Mouse (Mus musculus) induced T-regulatory cell, adult 2 months (primary cell): Measurements from ENCODE around the gene Lmod1.

Source experiments
- DNase-seq: peaks from one replicate; pipeline ENCODE4 v3.0.0-alpha.2; 2012; ENCODE audit warnings: low read depth

The Lmod1 gene

GRCm38 (mm10) chr1:135324571-135324970, at the start of gene Lmod1:
Lmod1 (plus strand) TSS chr1:135324807.
- DNase-seq: no peak

DNA sequence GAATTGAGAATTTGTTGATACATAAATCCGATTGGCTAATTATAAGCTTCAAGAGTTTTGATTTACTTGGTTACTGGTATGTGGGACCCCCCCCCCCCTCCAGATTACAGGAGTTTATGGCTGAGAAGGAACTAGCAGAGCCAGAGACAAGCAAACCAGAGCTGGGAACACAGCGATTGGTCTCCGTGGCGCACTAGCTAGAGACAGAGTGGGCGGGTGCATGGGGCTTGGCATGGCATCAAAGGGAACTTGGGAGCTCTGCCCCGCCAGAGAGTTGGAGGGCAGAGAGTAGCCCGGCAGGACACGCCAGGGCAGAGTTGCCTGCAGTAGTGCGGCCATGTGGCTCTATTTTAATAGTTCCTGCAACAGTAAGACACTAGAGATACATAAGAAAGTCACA, 44.0 kb upstream of the Lmod1 start:
- no peak for DNase-seq

- DNase-seq: no peak
Measured at GRCm38 (mm10) chr1:135281841-135282240, 42.8 kb upstream of the Lmod1 start.

DNA sequence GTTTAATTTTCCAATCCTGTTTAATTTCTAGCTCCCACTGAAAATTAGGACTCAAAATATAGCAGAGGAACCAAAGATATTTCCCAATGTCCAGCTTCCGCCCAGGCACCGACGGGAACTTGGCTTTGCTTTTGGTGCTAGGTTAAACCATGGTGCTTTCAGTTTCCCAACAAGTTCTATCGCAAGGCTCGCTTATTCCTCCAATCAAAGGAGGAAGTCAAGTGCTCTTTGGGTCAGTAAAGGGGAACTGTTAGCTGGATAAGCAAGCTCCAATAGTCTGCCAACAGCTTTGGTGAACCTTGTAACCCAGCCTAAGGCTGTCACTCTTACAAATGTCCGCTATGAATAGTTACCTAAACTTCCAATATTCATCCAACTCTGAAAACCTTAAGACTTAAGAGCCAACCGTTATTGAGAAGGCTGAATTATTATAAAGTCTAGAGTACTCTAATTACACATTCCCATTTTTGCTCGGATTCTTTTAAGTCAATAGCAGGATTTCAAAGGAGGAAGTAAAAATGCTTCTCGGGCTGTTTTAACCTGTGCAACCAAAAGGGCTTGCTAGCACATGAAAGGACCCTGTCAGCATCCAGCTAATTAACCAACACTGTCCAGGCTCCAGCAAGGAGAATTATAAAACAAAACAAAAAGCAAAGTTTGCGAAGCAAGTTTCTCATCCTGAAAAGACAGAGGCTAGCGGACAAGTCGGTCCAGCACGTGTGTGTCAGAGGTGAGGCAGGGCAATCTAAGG, 41.9 kb upstream of the Lmod1 start:
- peak; percentile 55 for DNase-seq

DNA sequence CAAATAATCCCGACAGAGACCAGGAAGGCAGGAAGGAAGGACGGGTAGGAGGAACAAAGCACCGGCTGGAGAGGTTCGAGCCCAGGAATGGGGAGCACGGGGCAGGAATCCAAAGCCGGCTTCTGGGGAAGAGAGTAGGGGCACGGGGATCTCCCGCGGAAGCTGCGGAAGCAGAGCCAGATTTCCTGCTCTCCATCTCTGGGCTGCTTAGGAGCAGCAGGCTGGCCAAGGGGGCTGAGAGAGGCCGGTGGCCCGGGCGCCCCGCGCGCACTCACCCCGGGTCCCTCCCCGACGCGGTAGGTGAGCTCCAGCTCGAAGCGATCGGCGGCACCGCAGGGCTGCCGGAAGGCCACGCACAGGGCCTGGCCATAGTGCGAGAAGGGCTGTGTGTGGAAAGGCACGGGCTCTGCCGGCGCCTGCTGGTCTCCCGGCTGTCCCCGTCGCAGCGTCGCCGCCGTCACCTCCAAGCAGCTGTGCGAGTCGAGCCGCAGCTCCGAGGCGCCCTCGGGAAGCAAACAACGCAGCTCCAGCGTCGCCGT, 41.3 kb upstream of the Lmod1 start:
- DNase-seq: no peak

- peak; percentile 80 for DNase-seq
Measured at GRCm38 (mm10) chr1:135283826-135284291, 40.7 kb upstream of the Lmod1 start, which contains the start of gene Rnpep. Rnpep (minus strand) TSS chr1:135284084.

GRCm38 (mm10) chr1:135286311-135286710, 38.3 kb upstream of the Lmod1 start:
- no peak for DNase-seq

DNA sequence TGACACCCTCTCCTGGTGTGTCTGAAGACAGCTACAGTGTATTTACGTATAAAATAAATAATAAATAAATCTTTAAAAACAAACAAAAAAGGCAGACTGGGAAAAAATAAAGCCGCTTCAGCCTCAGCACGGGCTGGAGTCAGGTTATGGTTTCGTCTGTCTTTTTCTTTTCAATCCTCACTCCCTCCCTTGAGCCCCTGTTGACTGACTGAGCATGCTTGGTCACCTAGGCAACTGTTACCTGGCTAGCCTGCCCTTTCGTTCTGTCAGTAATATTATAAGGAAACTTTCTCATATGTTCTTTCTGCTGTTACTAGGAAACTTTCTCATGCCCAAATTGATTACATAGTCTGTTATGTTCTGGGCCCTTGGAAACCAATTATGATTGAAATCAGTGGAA, 33.7 kb upstream of the Lmod1 start:
- no peak for DNase-seq

GRCm38 (mm10) chr1:135311356-135311755, 13.3 kb upstream of the Lmod1 start:
- peak; percentile 6 for DNase-seq

DNA sequence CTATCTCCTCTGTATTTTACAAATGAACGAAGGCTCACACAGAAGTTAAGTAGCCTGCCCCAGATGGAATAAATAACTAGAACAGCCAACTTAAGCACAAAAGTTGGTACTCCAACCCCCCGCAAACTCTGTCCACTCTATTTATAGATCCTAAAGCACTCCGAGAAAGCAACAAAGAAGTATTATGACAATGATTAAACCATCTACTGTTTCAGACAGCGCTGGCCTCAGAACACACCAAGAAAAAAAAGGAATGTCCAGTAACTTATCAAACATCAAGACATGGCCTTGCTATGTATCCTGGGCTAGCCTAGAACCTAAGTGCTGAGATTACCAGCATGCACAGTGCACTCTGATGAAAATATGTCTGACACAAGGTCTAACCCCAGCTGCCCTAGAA, 12.4 kb upstream of the Lmod1 start:
- DNase-seq: no peak

DNA sequence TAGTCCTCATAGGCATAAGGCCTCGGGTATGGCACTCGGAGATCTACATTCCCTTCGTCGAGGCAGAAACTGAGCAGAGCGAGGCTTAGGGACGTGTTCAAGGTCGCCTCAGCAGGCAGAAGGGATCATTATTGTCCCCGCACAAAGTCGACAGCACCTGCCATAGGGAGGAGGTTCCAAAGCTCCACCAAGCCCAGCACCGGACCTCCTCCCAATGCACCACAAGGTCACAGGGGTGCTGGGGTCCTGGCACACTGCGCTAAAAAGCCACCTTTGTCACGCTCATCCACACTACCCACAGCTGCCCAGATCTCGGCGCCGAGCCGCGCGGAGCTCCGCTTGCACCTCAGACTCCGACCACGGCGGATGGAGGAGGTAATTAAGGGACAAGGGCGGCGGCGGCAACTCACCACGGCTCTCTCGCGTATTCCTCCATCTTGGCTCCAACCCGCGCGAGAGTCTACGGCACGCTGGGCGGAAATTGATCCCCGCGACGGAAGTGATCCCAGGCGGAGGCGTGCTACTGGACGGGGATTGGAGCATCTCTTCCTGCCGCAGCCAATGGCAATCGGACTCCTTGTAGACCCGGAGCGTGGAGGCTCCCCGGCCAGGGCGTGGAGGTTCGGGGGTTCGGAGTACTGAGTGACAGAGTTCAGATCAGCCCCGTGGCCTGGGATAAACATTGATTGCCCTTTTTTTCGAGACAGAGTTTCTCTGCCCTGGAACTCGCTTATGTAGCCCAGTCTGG, 11.1 kb upstream of the Lmod1 start, which contains the start of gene Timm17a:
Gene Timm17a (minus strand): TSS at position 495 of the 748 bp plus-strand sequence.
- peak; percentile 96 for DNase-seq

DNA sequence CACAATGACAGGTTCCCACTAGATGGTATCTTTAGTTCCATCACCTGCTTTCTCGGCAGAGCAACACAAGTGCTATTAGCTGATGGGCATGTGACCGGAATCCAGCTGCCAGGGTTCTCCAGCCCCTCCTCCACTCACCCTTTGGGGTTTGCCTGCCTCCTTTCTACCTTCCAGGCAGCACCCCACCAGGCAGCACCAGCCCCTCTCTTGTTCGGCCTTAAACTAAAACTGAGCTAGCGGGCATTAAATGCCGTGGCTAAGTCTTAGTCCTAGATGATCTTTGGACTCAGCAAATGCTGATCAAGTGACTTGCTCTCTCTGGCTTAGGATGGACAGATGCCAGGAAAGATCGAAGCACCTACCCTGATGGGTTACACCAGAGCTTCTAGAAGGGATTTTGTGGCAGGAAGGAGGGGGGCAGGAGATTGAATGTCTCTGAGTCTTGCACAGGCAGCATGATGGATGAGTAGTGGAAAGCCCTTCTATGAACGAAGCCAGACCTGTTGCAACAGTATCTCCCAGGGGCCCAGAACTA, 1.2 kb upstream of the Lmod1 start:
- DNase-seq: no peak

DNA sequence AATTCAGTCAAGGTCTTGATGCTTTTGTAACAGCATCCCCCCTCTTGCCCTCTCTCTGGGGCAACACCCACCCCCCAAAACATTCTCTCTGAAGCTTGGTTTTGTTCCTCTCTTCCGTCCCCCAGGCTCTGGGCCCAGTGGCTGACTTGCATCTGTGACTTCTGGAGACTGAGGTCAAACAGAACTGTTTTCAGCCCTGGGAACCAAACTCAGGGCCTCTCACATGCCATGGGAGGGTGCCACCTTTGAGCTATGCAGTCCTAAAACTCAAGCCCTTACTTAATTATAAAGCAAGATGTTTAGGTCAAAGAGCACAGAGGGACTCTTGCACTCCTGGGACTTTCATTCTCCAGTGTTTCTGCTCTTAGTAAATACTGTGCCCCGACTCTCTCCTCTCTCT, 1.3 kb downstream of the Lmod1 start:
- DNase-seq: no peak

DNA sequence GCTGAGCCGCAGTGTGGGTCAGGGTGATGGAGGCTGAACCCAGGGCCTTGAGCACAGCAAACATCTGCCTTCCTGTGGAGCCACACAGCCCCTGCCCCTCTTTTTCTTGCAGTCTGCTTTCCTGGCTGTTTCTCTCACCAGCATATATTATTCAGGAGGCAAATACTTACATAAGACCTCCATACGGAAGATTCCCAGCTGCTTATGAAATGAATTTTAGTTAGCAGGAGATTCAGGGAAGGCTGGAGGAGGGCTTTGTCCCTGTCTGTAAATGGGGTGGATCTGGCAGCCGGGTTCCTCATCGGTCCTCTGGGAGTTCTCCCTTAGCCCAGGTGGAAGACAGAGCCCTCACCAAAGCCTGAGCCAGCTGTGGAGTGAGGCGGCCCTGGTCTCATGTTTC, 3.8 kb downstream of the Lmod1 start:
- DNase-seq: no peak

- no peak for DNase-seq
Measured at GRCm38 (mm10) chr1:135330578-135330977, 6.0 kb downstream of the Lmod1 start.

GRCm38 (mm10) chr1:135341947-135342346, 17.3 kb downstream of the Lmod1 start:
- DNase-seq: no peak

DNA sequence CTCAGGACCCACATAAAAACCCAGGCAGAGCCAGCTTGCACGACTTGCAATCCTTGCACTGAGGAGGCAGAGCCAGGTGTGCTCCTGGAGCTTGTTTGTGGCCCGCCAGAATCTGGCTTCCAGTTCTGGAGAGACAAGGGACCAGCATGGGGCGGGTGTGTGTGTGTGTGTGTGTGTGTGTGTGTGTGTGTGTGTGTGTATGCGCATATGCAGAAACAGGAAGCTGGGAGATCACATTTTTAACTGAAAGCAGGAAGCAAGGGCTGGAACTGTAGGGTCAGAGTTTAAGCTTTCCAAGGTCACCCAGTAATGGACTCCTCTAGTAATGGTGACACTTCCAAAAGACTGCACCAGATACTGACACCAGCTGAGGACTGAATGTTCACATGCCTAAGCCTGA, 19.4 kb downstream of the Lmod1 start:
- DNase-seq: no peak

- no peak for DNase-seq
Measured at GRCm38 (mm10) chr1:135346891-135347290, 22.3 kb downstream of the Lmod1 start.

DNA sequence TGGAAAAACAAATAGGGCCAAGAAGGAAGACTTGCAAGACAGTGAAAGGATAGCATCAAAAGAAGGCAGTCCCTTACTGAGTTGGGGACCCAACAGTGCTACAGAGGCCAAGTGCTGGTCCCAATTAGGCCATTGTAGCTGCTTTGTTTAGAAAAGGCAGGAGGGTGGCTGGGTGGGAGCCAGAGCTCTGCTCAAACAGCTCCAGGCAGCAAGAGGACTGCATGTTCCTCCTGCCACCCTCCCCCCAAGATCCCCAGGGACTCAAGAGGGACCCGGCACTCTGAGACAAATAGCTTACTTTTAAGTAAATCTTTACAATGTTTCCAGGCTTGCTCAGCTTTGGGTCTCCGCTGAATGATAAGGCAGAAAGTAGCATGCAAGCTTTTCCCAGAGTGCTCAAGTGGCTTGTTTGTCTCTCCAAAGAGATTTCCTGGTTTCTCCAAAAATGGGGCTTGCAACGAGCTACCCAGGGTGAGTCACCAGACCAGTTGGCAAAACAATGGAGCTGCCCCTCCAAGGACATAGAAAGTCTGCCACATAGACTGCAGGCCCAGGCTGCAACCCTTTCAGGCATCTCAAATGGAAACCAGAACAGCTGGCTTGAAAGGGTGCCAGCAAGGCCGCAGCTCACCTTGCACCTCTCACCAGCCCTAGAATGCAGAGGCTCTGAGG, 23.0 kb downstream of the Lmod1 start:
- no peak for DNase-seq

DNA sequence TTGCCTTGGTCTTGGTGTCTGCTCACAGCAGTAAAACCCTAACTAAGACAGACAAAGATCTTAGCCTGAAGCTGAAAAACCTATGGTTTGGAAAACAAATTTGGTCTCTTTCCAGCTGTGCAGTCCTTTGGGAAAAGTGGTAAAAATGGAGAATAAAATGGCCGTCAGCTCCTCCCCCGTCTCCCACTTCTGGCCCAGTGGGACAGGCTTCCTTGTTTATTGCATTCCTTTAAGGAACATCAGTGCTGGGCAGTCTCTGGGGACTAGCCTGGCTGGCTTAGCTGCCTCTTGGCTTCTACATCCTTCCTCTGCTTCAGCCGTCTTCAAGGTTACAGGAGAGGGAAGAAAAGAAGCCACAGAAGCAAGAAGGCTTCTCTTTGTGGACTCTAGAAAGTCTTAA, 27.3 kb downstream of the Lmod1 start:
- DNase-seq: no peak

DNA sequence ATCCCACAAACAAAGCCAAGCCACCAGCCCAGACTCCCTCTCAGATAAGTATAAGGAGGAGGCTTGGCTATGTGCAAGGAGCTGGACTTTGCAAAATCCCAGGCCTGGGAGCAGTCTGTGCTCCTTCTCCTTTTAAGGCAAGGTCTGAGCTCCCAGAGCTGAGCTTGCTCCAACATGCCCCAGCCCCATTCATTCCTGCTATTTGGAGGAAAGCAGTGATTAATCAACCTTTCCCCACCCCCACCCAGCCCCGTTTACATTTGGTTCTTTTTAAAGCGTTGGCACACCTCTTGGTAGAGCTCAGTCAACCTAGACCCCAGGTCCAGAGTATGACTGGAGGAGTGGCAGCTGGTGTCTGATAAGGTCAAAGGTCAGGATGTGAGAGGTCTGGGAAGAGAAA, 34.5 kb downstream of the Lmod1 start:
- no peak for DNase-seq

- DNase-seq: no peak
Measured at GRCm38 (mm10) chr1:135361491-135361890, 36.9 kb downstream of the Lmod1 start.
